Mouse (Mus musculus) embryo, embryonic 9.5 days (tissue): ENCODE measurements around the gene Cep68.
"Not testable (repeated sequence)": the region's sequence is repeated elsewhere in the genome, so short reads cannot be mapped to it uniquely, and the experiment has no call there.

ENCODE experiments used
- DNase-seq: peaks from one replicate; pipeline ENCODE4 v3.0.0-alpha.2; 2017; ENCODE audit errors: extremely low spot score

Cep68 gene

DNA sequence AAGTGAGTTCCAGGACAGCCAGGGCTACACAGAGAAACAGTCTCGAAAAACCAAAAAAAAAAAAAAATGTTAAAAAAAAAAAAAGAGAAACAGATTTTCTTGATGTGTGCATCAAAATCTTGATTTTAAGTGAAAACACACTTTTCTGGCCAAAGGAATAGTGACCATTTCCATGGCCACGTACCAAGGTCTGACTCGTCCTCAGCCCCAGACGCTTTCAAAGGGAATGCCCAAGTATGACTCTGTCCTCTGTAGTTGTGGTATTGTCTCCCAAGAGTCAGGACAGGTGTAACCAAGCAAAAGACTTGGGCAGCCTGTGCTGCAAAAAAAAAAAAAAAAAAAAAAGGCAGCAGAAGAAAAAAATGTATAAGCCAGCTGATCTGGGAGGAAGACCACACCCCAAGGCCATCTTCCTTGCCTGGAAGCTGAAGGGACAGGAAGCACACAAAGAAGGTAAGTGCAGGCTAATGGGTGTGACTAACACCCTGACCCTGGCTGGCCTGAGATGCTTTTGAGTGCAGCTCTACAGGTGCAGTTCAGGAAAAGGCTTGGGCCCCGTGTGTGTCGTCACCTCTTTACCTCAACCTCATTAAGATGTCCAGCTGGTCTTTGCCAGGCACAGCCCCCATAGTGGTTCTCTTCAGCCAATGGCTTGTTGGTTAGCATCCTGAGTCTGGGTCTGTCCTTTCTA lies 6.7 kb downstream of the Cep68 start:
- DNase-seq: no peak

DNA sequence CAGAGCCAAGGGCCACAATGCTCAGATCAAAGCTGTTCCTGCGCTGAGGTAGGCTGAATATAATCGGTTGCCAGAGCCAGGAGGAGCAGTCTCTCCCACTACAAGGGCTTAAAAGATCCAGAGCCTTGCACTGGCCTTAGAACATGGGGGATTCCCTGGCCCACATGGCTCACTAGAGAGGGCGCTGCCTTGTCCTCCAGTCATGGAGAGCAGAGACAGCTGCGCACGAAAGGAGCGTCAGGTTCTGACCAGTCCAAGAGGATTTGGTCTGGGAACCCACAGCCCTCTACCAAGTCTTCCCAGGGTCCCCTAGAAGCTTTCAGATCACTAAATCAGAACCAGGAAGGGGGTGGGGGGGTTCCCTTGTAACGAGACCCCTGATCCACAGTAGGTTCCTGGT lies 7.9 kb downstream of the Cep68 start:
- DNase-seq: no peak

DNA sequence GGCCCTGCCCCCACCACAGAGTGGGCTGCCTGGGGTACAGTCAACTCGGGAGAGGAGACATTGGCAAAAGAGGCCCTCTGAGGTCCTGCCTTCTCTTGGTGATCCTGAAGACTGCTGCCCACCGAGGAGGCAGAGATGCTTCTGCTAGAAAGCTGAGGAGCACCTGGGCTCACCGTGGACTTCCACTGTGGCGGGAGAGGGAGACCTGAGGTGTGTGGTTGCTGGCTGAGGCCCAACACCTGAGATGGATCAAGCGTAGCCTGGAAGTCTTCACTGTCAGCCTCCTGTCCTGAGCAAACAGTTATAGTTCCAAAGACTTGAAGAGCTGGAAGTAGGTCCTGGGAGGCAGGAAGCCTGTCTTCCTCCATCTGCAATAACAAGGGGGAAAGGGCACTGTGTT lies 8.9 kb downstream of the Cep68 start:
- DNase-seq: no peak

GRCm38 (mm10) chr11:20239279-20239861 lies 9.9 kb downstream of the Cep68 start:
- DNase-seq: no peak

- DNase-seq: no peak
These were observed 11.3 kb downstream of the Cep68 start for GRCm38 (mm10) chr11:20237976-20238375.

DNA sequence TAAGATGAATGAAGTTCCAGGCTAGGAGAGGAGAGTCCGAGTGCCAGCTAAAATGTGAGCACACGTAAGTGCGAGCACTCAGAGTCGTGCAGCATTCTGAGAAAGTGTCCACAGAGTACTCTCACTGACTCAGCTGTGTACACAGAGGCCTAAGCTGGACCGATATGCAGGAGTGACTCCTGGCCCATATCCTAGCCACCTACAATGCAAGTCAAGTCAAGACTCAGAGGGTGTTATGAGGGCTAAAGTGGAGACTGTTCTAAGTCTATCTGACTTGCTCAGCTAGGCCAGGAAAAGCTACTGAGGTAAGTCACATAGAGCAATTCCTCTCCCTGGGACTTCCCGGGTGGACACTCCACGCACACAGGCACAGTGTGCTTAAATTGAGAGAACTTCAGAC lies 12.2 kb downstream of the Cep68 start:
- no peak for DNase-seq

DNA sequence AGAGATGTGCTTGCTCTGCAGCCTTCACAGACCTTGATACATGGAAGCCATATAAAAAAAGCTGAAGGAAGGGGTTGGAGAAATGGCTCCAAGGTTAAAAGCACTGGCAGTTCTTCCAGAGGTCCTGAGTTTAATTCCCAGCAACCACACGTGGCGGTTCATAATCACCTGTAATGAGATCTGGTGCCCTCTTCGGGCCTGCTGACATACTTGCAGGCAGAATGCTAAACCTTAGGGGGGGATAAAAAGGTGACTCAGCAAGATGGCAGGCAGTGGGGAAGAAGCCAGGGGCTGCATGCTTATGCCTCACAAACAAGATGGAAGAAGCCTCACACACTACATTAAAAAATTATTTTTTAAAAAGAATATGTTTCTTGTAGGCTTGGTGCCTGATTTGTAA lies 15.0 kb downstream of the Cep68 start:
- no peak for DNase-seq

DNA sequence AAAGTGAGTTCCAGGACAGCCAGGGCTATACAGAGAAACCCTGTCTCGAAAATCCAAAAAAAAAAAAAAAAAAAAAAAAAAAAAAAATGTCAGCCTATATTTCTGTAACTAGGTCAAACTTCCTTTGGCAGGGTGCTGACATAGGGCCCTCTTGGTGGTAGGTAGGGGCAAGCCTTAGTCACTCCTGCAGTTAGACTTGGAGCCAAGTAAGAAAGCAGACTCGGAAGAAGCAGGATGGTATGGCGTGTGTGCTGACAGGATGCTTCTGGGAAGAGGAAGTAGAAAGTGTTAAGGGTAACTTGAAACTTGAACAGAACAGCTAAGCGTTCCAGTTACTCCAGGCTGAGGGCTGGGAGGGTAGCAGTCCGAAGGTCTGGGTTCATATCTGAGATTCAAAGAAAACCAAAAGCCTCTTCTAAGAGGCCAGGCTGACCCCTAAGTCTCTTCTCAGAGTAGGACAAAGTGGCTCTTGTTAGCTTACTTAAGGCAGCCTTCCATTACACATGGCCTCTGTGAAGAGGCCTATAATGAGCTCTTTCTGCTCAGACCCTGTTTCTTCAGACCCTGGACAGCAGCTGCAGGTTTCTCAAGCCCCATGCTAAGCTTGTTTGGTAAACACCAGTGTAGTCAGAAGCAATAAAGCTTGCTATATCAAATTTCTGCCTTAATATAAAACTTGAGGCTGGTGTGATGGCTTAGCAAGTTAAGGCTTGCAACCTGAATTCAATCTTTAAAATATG lies 17.0 kb downstream of the Cep68 start:
- no peak for DNase-seq

DNA sequence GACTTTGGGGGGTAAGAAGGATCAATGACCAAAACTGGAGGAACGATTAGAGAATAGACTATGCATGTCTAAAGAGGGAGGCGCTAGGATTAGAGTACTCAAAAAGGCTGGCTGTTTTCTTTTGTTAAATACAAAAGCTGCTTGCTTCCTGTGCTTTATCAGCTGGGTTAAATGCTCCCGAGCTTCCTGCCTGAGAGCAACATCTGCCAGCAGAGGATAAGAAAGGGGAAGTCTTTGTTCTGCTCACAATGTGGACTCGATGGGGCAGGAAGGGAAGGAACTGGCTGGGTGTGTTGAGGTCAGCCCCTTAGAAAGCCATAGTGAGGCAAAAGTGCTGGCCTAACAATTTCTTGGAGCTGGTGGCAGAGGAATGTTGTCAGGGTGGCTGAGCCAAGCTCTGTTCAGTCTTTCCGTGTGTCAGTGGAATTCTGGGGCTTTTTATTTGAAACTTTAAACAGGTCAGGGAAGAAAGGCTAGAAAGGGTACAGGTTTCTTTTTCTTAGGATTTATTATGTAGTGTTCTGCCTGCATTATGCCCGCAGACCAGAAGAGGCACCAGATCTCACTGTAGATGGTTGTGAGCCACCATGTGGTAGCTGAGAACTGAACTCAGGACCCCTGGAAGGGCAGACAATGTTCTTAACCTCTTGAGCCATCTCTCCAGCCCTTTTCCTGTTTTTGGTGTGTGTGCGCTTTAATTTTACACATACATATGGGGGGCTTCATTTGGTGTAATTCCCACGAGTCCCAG lies 17.9 kb downstream of the Cep68 start:
- peak; percentile 31 for DNase-seq

DNA sequence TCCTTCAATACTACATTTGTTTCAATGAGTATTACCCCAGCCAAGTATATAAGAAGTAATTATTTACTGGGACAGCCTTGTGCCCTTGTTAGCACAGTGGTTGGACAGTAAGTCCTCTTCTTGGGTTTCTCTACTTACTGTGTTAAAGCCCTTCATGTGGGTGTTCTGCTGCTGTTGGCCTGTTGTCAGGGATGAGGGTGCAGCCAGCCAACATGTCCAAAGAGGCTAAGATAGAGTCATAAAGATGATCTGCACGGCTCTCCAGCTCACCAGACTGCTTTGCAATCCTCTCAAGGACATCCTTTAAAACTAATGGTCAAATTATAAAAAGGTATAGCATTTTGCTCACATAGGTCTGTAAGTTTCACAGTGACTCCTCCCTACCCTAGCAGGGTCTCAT lies 18.9 kb downstream of the Cep68 start:
- no peak for DNase-seq

DNA sequence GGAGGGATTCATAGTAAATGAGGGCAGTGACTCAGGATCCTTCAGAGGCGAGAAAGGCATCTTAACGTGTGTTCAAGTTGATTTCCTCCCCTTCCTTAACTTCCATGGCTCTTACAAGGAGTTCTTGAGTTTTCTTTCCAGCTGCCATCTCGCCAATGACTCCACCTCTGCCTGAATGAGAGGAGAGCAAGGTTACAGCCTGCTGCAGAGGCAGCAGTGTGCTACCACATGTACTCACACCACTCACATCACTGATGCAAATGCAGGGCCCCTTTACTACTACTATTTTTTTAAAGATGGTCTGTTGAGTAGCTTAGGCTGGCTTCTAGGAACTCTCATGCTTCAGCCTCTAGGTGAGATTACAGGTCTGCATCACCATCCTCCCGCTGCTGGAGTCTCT lies 19.9 kb downstream of the Cep68 start:
- no peak for DNase-seq

GRCm38 (mm10) chr11:20228666-20229065 lies 20.6 kb downstream of the Cep68 start:
- no peak for DNase-seq

- DNase-seq: no peak
These were observed 23.3 kb downstream of the Cep68 start for GRCm38 (mm10) chr11:20225938-20226337.

GRCm38 (mm10) chr11:20224196-20224595 lies 25.0 kb downstream of the Cep68 start:
- DNase-seq: no peak

DNA sequence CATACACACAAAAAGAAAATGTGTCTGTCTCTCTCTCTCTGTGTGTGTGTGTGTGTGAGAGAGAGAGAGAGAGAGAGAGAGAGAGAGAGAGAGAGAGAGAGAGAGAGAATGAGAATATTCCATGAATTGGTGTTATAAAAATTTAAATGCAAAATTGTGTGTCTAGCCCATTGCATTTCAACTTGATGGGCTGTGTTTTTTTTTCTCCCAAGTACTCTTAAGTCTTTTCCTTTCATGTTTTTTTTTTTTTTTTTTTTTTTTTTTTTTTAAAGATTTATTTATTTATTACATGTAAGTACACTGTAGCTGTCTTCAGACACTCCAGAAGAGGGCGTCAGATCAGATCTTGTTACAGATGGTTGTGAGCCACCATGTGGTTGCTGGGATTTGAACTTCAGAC lies 27.6 kb downstream of the Cep68 start:
- not testable (repeated sequence) for DNase-seq

- no peak for DNase-seq
These were observed 32.0 kb downstream of the Cep68 start for GRCm38 (mm10) chr11:20217227-20217626.

GRCm38 (mm10) chr11:20216415-20216814 lies 32.8 kb downstream of the Cep68 start:
- no peak for DNase-seq

GRCm38 (mm10) chr11:20214779-20215178 lies 34.5 kb downstream of the Cep68 start:
- no peak for DNase-seq

DNA sequence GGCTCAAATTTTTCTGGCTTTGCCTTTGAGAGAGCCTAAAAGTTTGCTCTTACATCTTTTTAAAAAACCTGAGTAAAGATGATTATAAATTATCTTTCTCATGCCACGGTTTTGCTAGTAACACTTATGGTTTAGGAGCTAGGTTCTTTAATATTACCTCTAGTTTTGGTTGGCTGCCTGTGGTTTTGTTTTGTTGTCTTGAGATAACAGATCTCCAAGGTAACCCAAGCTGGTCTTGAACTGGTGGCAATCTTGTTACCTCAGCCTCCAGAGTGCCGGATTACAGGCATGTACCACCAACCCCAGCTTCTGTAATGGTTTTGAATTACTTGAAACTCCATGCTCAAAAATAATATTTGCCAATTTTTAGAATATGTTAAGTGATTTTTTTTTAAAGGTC lies 37.4 kb downstream of the Cep68 start:
- DNase-seq: no peak

DNA sequence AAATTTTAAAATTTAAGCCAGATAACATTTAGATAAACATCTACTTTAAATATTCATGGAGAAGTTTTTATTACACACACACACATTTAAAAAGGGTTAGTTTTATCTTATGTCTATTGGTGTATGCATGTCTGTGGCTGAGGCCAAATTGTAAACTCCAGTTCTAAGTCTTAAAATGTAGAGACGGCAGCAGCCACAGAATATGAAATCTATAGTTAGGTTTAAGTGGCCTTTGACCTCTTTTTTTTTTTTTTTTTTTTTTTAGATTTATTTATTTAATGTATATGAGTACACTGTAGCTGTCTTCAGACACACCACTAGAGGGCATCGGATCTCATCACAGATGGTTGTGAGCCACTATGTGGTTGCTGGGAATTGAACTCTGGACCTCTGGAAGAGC lies 41.6 kb downstream of the Cep68 start:
- DNase-seq: no peak

DNA sequence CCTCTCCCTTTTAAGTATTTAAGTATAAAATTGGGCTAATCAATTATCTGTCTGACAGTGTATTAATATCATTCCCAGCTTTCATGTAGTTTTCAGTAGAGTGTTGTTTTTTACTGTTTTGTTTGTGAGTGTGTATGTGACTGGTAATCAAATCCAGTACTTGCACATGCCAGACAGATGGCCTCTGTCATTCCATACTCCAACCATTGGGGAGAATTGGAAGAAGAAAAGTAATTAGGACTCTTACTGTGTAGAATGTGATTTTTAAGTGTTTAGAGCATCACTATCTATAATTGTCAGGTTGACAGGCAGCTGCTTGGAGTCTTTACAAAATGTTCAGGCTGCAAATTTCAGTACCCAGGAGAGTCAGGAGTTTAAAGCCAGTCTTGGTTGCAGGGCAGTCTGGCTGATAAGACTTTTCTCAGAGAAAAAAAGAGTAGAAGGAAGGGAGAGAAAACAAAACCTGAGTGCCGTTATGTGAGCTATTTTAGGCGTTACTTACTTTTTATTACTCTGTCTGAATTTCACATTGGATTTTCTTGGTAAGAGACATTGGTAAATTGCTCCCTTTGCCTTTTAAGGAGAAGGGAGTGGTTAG lies 42.5 kb downstream of the Cep68 start:
- DNase-seq: no peak

GRCm38 (mm10) chr11:20205538-20205937 lies 43.7 kb downstream of the Cep68 start:
- DNase-seq: no peak
